Mouse (Mus musculus) testis, adult 2 months (tissue): ENCODE results near the gene Tprgl. TPM values are rescaled to one million over a fixed set of nuclear protein-coding genes. Genes with fewer than 3 reads are reported as not detected.

Source experiments
- H3K27ac ChIP-seq: fragments of 200-500 bp; 2 replicates; pipeline ENCODE4 v1.5.1; 2012; ENCODE audit warnings: low read depth, low read length; ENCODE audit not compliant: control insufficient read depth, insufficient read depth
- H3K27me3 ChIP-seq: fragments of 200-500 bp; 2 replicates; pipeline ENCODE4 v1.6.1; 2012; ENCODE audit warnings: mild to moderate bottlenecking, low read length, moderate library complexity; ENCODE audit not compliant: control insufficient read depth, insufficient read depth
- H3K36me3 ChIP-seq: fragments of 200-500 bp; 2 replicates; pipeline ENCODE4 v1.6.1; 2012; ENCODE audit warnings: mild to moderate bottlenecking, low read length; ENCODE audit not compliant: control insufficient read depth, insufficient read depth
- H3K4me1 ChIP-seq: fragments of 200-500 bp; 2 replicates; pipeline ENCODE4 v1.6.1; 2012; ENCODE audit warnings: low read length; ENCODE audit not compliant: control insufficient read depth, insufficient read depth
- H3K4me3 ChIP-seq: fragments of 200-500 bp; 2 replicates; pipeline ENCODE4 v1.5.1; 2012; ENCODE audit warnings: low read depth, mild to moderate bottlenecking, low read length, moderate library complexity, mixed read lengths; ENCODE audit not compliant: control insufficient read depth
- CTCF ChIP-seq: fragments of 200-500 bp; IDR thresholded peaks from 2 replicates; pipeline ENCODE4 v1.5.1; 2012; ENCODE audit warnings: low read depth, mild to moderate bottlenecking, inconsistent platforms, low read length, moderate library complexity; ENCODE audit not compliant: control insufficient read depth, insufficient read depth, insufficient replicate concordance
- POLR2A ChIP-seq: fragments of 200-500 bp; IDR thresholded peaks from 2 replicates; pipeline ENCODE4 v1.6.1; 2012; ENCODE audit warnings: low read depth, mild to moderate bottlenecking, inconsistent platforms, low read length, moderate library complexity; ENCODE audit not compliant: control insufficient read depth
- polyA plus RNA-seq: library from polyadenylated mRNA; depleted of rRNA; stranded (reverse); fragments of >200 nt; gene quantifications from 2 replicates; pipeline ENCODE4 v1.2.3, GENCODE M21; 2012

Gene Tprgl
- polyA plus RNA-seq, 1 experiment: 212 TPM

DNA sequence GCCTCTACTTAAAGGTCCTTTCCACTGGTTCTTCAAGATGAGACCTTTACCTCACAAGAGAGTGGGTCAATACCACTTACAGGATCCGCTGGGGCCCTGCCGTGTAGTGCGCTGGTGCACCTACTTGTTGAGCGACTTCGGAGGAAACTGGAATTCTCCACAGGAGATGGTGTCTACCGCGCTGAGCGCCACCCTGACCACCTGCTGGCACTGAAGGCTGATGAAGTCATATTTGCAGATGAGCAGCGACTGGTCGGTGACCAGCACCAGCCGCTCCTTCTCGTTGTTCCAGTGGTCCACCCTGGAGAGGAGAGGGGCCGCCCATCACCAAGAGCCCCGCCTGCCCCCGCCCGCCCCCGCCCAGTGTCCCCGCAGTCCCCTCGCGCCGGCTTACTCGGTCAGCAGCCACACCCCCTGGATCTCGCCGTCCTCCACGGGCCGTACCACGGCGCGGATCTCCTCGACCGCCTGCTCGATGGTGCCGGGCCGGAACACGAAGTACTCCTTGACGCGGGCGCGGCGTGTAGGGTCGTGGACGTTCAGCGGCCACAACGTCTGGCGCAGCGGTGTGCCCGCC, 417 bp downstream of the Tprgl start:
- peak overlapping the region; percentile 95 for H3K4me3 ChIP-seq
- peaks cover 2% of the 10 kb centered on the region for H3K36me3 ChIP-seq
- H3K4me1 ChIP-seq: peaks cover 11% of the 10 kb centered on the region
- no peaks in the 10 kb centered on the region for H3K27me3 ChIP-seq
- TF ChIP-seq POLR2A (no peak), CTCF (no peak)
- H3K27ac ChIP-seq: peak overlapping the region; percentile 92

DNA sequence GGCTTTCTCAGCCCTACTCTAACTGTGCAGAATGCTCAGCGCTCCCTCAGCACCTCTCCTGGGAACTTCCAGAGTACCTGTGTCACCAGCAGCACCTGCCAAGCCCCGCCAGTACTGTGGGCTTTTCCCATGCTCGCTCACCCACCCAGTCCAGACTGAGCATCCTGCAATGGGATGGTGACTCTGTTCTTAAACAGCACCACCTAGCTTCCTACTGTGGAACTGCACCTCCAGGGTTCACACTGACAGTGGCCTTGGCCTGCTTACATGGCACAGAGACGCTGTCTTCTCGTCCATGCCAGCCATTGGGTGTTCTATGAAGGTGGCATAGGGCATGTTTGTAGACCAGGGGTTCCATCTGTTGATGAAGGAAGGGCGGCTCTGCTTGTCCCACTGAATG, 1.5 kb downstream of the Tprgl start:
- Histone ChIP-seq H3K36me3 (peaks cover 2% of the 10 kb centered on the region), H3K4me1 (peaks cover 11% of the 10 kb centered on the region), H3K4me3 (peak overlapping the region; percentile 1), H3K27ac (no peak overlapping the region; the same call in 1 of the 2 replicates), H3K27me3 (no peaks in the 10 kb centered on the region)
- TF ChIP-seq POLR2A (no peak), CTCF (peak; percentile 97; the same call in 1 of the 2 replicates)

DNA sequence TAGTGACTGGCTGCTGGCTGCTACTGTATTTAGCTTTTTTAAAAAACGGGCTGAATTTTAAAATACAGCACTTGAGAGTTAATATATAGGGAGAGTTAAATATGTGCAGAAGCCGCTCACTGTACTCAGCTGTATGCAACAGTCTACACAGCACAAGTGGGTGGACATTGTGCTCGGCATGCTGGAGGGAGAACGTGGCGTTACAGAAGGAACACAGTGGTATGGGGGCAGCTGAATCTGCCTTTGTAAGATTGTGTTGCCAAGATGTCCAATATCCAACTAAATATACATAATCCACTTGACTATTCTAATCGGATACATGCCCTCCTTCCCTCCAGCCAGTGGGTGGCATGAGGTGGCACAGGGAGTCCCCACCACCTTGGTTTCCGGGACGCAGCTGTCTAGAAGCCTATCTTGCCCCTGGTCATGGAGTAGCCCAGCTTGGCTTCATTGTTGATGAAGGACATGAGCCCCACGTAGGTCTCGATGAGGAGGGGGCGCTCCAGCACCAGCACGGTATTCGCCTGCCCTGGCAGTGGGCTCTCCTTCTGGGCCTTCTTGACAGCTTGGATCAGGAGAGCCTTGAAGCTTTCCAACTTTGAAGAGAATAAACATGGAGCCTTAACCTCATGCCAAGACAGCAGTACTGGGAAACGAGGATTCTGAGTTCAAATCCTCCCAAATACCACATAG, 2.4 kb downstream of the Tprgl start:
- H3K27me3 ChIP-seq: no peaks in the 10 kb centered on the region
- H3K4me3 ChIP-seq: no peak overlapping the region
- H3K27ac ChIP-seq: no peak overlapping the region
- TF ChIP-seq CTCF (no peak), POLR2A (no peak)
- H3K4me1 ChIP-seq: peaks cover 11% of the 10 kb centered on the region
- H3K36me3 ChIP-seq: peaks cover 2% of the 10 kb centered on the region

DNA sequence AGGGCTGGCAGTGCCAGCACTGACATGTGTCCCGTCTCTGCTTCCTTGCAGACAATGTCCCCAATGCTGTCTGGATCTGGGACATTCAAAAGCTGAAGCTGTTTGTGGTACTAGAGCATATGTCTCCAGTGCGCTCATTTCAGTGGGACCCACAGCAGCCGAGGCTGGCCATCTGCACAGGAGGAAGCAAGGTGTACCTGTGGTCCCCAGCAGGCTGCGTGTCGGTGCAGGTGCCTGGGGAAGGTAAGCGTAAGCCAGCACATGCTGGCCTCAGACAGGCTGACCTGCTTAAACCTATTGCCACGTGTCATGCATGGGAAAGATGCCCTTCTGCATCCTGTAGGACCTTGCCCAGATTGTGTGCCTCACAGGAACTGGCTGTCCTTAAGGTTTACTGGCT, 4.4 kb downstream of the Tprgl start:
- no peak for TF ChIP-seq POLR2A
- no peak for TF ChIP-seq CTCF
- Histone ChIP-seq H3K4me3 (no peak overlapping the region), H3K27ac (no peak overlapping the region), H3K4me1 (peaks cover 5% of the 10 kb centered on the region), H3K27me3 (no peaks in the 10 kb centered on the region), H3K36me3 (peaks cover 2% of the 10 kb centered on the region)

DNA sequence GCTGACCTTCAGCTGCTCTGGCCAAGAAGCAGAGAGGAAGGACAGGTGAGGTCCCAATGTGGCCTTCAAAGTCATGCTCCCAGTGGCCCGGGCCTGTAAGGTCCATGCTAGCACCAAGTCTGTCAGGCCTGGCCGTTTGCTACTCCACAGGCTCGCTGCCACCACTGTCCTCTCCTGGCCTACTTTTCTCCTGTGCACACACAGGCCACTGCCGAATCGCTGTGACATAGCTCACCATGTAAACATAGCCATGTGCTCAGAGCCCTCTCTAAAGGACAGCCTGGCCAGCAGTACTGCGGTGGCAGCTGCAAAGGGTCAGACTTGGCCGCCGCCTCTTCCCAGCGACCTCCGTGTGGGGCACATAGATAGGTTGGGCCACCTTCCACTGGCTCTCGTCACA, 6.4 kb downstream of the Tprgl start:
- Histone ChIP-seq H3K27ac (no peak overlapping the region), H3K4me1 (no peaks in the 10 kb centered on the region; the same call in 1 of the 2 replicates), H3K27me3 (no peaks in the 10 kb centered on the region), H3K36me3 (peaks cover 2% of the 10 kb centered on the region), H3K4me3 (no peak overlapping the region)
- TF ChIP-seq CTCF (no peak), POLR2A (no peak)

DNA sequence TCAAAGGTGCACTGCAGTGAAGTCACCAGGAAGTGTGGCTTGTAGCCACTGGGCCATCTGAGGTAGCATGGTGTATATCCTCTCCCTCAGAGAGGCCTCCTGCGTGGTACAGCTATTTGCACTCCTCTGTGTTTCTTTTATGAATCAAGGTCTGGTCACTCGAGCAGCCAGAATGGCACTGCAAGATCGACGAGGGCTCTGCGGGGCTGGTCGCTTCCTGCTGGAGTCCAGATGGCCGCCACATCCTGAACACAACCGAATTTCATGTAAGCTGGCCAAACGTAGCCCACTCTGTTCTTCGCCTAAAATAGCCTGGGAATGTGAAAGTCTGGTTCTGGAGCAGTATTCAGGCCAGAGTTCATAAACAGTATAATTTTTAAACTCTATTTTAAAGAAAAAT, 14.1 kb downstream of the Tprgl start:
- Histone ChIP-seq H3K27me3 (no peaks in the 10 kb centered on the region), H3K27ac (no peak overlapping the region), H3K4me3 (no peak overlapping the region), H3K4me1 (peaks cover 16% of the 10 kb centered on the region), H3K36me3 (no peaks in the 10 kb centered on the region)
- TF ChIP-seq CTCF (no peak), POLR2A (no peak)

DNA sequence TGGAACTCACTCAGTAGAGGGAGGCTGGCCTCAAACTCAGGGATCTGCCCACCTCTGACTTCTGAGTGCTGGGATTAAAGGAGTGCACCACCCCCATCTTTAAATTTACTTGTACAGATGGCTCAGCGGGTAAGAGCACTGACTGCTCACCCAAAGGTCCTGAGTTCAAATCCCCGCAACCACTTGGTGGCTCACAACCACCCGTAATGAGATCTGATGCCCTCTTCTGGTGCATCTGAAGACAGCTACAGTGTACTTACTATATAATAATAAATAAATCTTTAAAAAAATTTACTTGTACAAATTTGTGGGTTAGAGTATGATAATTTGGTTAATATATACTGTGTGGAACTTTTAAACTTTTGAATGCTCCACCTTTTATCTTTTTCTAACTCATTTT, 15.8 kb downstream of the Tprgl start:
- H3K4me1 ChIP-seq: peaks cover 28% of the 10 kb centered on the region
- no peaks in the 10 kb centered on the region for H3K36me3 ChIP-seq
- H3K4me3 ChIP-seq: no peak overlapping the region
- no peak overlapping the region for H3K27ac ChIP-seq
- TF ChIP-seq CTCF: no peak
- TF ChIP-seq POLR2A: no peak
- H3K27me3 ChIP-seq: no peaks in the 10 kb centered on the region
